Mouse (Mus musculus) hindbrain, embryonic 15.5 days (tissue): ENCODE data around the gene C5ar2. TPM values are rescaled to one million over a fixed set of nuclear protein-coding genes. Genes with fewer than 3 reads are reported as not detected.
"Not testable (repeated sequence)": the region's sequence is repeated elsewhere in the genome, so short reads cannot be mapped to it uniquely, and the experiment has no call there.

ENCODE experiments used
- ATAC-seq: fragments of 200-750 bp; cut with Nextera tagmentation; 2 replicates; pipeline ENCODE4 v1.8.0; 2017; ENCODE audit warnings: low read depth, moderate number of reproducible peaks, moderate TSS enrichment; ENCODE audit not compliant: low FRiP score
- H3K27ac ChIP-seq: fragments of 300-500 bp; sonication (generic); replicated peaks from 2 replicates; pipeline ENCODE4 v1.5.1; 2015; ENCODE audit warnings: mild to moderate bottlenecking, inconsistent platforms
- H3K27me3 ChIP-seq: fragments of 300-500 bp; sonication (generic); 2 replicates; pipeline ENCODE4 v1.6.1; 2015; ENCODE audit warnings: control low read depth, inconsistent platforms
- H3K36me3 ChIP-seq: fragments of 300-500 bp; sonication (generic); 2 replicates; pipeline ENCODE4 v1.6.1; 2015; ENCODE audit warnings: control low read depth, inconsistent platforms
- H3K4me1 ChIP-seq: fragments of 300-500 bp; sonication (generic); replicated peaks from 2 replicates; pipeline ENCODE4 v1.6.1; 2015; ENCODE audit warnings: control low read depth, inconsistent platforms
- H3K4me2 ChIP-seq: fragments of 300-500 bp; sonication (generic); 2 replicates; pipeline ENCODE4 v1.6.1; 2015; ENCODE audit warnings: moderate library complexity, mild to moderate bottlenecking, inconsistent platforms
- H3K4me3 ChIP-seq: fragments of 300-500 bp; sonication (generic); 2 replicates; pipeline ENCODE4 v1.5.1; 2015; ENCODE audit warnings: mild to moderate bottlenecking, inconsistent platforms
- H3K9ac ChIP-seq: fragments of 300-500 bp; sonication (generic); 2 replicates; pipeline ENCODE4 v1.6.1; 2015; ENCODE audit warnings: inconsistent platforms
- H3K9me3 ChIP-seq: fragments of 300-500 bp; sonication (generic); 2 replicates; pipeline ENCODE4 v1.6.1; 2016; ENCODE audit warnings: control low read depth, inconsistent platforms
- WGBS: fragments of 180-500 bp; shearing (Covaris S2); methylation state at CpG from one replicate; pipeline ENCODE4 v1.1.7; 2015; 5-methylcytosine and 5-hydroxymethylcytosine counted together
- polyA plus RNA-seq: library from polyadenylated mRNA; unstranded; fragments of >200 nt; fragmentation: Nextera tagmentation; extraction: Ambion mirVana; gene quantifications from 2 replicates; pipeline ENCODE4 v1.2.1, GENCODE M21; 2015

C5ar2 gene
- polyA plus RNA-seq, 1 experiment from 2014 or later, result 0.10 TPM

DNA sequence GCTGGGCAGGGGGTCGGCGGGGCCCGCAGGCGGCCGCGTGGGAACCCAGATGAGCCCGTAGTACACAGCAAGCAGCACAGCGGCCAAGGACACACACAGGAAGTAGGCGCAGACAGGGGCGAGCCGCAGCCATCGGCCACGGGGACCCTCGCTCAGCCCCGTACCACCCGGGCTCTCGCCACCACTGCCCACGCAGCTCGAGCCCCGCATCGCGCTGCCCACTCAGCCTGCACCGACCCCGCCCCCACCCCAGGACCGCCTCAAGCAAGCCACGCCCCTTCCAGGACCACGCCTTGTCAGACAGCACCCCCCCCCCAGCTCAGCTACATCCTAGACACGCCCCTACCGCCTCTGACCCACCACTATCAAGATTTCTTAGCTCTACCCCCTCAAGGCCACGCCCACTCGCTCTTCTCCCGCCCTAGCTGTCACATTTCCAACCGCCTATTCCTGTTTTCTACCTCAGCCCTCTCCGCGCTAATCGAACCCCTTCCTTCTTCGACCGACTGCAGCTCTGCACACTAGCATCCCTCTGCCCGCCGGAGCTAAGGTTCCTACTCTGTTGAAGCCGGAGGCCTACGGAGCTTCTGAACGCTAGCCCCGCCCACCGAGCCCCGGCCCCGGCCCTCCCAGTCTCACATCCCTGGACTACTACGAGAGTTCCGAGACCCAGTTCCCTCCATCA lies 29.3 kb upstream of the C5ar2 start, which contains the start of gene Inafm1:
TSS of gene Inafm1 (minus strand) at position 537 of the 685 bp plus-strand sequence.
- WGBS, result 2% methylated on average over 22 of the region's 49 CpGs

DNA sequence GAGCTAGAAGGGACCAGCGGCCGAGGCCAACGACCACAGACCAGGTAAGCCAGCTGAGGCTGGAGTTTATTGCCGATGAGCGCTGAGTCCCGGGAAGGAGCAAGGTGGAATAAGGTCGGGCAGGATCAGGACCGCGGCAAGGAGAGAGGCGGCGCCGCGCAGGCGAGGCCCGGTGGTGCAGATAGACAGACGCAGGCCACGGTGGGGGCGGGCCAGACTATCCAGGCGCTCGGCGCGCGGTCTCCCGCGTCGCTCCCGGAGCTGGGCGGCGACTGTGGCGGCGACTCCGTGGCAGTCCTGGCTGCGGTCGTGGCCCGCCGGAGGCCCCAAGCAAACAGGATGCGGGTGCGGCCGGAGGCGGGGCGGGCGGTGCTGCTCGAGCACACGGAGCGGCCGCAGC lies 28.7 kb upstream of the C5ar2 start:
- H3K4me3 ChIP-seq, result peak overlapping the region; percentile 83
- H3K9ac ChIP-seq, result peak overlapping the region; percentile 81
- peak overlapping the region; percentile 84 for H3K4me2 ChIP-seq
- no peaks in the 10 kb centered on the region for H3K27me3 ChIP-seq
- H3K4me1 ChIP-seq, result peaks cover 37% of the 10 kb centered on the region
- peak overlapping the region; percentile 96 for H3K27ac ChIP-seq
- peak; percentile 74 for ATAC-seq
- WGBS, result under 1% methylated on average over 40 of the region's 46 CpGs
- H3K9me3 ChIP-seq, result no peaks in the 10 kb centered on the region
- peaks cover 13% of the 10 kb centered on the region for H3K36me3 ChIP-seq

More for the DNA sequence above, 29.3 kb upstream of the C5ar2 start, which contains the start of gene Inafm1:
- no peaks in the 10 kb centered on the region for H3K27me3 ChIP-seq
- ATAC-seq, result peak; percentile 89
- H3K9ac ChIP-seq, result peak within 1 kb of the TSS; percentile 81
- peak within 1 kb of the TSS; percentile 84 for H3K4me2 ChIP-seq
- peak within 1 kb of the TSS; percentile 96 for H3K27ac ChIP-seq
- peaks cover 37% of the 10 kb centered on the region for H3K4me1 ChIP-seq
- peak within 1 kb of the TSS; percentile 83 for H3K4me3 ChIP-seq
- peaks cover 16% of the 10 kb centered on the region for H3K36me3 ChIP-seq
- no peaks in the 10 kb centered on the region for H3K9me3 ChIP-seq

DNA sequence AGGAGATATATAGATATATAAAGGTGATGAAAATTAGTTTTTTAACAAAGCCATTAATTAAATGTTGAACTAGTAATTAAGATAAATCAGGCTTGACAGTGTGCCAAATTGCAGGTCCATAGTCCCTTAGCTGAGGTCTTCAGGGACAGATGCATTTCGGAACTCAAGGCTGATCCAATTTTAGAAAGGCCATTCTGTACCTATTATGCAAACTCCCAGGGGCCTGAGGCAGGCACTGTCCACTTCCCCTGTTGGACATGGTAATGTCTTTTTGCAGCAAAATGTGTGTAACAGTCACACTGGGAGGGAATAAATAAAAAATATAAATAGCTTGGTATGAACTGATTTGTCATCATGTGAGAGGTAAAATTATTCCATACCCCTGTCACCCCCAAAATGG lies 27.2 kb upstream of the C5ar2 start:
- Histone ChIP-seq H3K9ac (no peak overlapping the region), H3K4me2 (peak overlapping the region; percentile 84), H3K27ac (no peak overlapping the region), H3K4me1 (peaks cover 37% of the 10 kb centered on the region), H3K36me3 (peaks cover 8% of the 10 kb centered on the region), H3K9me3 (no peaks in the 10 kb centered on the region), H3K27me3 (no peaks in the 10 kb centered on the region), H3K4me3 (peak overlapping the region; percentile 83)
- no peak for ATAC-seq
- WGBS, result 26% methylated on average over 1 of the region's 1 CpGs

DNA sequence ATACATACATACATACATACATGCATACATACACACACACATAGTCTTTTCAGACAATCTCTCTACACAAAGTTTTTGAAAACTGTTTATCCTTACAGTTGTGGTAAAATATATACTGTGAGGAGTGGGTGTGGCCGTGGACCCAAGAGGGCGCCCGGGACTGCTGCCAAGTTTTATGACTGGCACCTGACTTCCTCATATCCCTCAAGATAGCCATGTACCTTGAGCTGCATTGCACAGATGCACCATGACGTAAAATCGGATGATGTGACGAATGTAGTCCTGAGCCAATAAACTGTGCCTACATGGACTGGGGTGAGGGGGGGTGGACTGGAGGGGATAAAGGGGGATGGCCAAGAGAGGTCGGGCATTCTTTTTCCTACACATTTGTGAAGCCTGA lies 22.6 kb upstream of the C5ar2 start:
- H3K9ac ChIP-seq, H3K4me3 ChIP-seq, ATAC-seq, H3K27me3 ChIP-seq, H3K9me3 ChIP-seq, H3K36me3 ChIP-seq, H3K27ac ChIP-seq, H3K4me2 ChIP-seq: not testable (repeated sequence)
- peaks cover 18% of the 10 kb centered on the region for H3K4me1 ChIP-seq
- 79% methylated on average over 7 of the region's 7 CpGs for WGBS

DNA sequence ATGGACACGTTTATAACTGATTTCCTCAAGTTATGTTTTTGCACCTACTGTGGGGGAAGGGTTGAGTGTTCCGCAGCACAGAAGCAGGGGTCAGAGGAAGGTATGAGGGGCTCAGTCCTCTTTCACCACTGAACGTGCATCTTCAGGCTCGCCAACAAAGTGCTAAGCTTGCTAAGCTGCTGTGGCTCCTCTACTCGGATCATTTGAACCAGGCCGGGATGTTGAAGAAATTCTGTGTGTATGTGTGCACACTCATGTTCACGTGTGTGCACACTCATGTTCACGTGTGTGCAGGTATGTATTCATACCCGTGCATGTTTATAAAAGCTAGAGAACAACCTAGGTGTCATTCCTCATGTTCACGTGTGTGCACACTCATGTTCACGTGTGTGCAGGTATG lies 21.9 kb upstream of the C5ar2 start:
- Histone ChIP-seq H3K27ac (no peak overlapping the region), H3K9me3 (no peaks in the 10 kb centered on the region), H3K36me3 (no peaks in the 10 kb centered on the region), H3K27me3 (no peaks in the 10 kb centered on the region), H3K4me1 (peaks cover 10% of the 10 kb centered on the region), H3K9ac (no peak overlapping the region), H3K4me3 (no peak overlapping the region), H3K4me2 (no peak overlapping the region)
- no peak for ATAC-seq
- 89% methylated on average over 11 of the region's 11 CpGs for WGBS

DNA sequence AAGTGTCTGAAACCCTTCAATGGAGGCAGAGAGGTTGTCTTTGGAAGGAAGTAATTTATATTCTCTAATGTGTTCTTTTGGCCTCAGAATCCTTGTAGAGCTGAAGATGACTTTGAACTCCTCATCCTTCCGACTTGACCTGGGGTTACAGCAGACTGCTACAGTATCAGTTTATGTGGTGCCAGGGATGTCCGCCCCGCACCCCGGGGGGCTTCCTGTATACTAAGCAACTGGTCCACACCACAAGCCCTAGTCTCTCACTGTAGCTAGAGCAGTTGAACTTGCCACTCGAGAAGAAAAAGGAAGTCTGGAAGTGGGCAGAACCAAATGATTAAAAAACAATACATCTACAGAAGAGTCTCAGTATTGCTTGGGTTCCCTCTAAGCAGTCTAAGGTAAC lies 19.9 kb upstream of the C5ar2 start:
- Histone ChIP-seq H3K27me3 (no peaks in the 10 kb centered on the region), H3K36me3 (no peaks in the 10 kb centered on the region), H3K4me2 (no peak overlapping the region), H3K4me1 (no peaks in the 10 kb centered on the region), H3K9me3 (no peaks in the 10 kb centered on the region), H3K4me3 (no peak overlapping the region), H3K9ac (no peak overlapping the region), H3K27ac (no peak overlapping the region)
- WGBS, result 75% methylated on average over 5 of the region's 5 CpGs
- ATAC-seq, result no peak

DNA sequence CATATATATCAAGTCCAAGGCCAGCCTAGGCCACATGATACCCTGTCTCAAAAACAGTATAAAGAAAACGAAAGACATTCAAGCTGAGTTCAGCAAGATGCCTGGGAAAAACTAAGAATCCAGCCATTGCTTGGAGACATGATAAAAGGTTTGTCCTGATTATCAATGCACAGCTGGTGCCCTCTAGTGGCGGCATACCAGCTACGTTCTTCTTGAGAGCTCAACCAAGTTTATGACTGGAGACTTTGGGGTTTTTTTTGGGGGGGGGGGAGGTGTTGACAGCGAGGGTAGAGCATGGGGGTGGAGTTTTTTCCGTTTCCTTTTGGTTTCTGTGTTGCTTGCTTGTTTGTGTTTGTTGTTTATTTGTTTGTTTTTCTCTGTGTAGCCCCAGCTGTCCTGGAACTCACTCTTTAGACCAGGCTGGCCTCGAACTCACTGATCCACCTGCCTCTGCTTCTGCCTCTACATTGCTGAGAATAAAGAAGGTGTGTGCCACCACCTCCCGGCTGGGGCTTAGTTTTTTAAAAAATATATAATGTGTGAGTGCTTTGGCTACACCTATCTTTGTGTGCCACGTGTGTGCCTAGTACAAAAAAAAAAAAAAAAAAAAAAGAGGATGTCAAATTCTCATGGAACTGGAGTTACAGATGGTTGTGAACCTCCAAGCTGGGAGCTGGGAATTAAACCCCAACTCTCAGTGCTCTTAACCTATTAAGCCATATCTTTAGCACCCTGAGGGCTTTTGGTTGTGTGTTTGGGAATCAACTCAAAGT lies 19.2 kb upstream of the C5ar2 start:
- Histone ChIP-seq H3K36me3 (no peaks in the 10 kb centered on the region), H3K4me2 (no peak overlapping the region), H3K9ac (no peak overlapping the region), H3K27ac (no peak overlapping the region), H3K9me3 (no peaks in the 10 kb centered on the region), H3K4me1 (no peaks in the 10 kb centered on the region), H3K4me3 (no peak overlapping the region), H3K27me3 (no peaks in the 10 kb centered on the region)
- 32% methylated on average over 8 of the region's 8 CpGs for WGBS
- no peak for ATAC-seq

DNA sequence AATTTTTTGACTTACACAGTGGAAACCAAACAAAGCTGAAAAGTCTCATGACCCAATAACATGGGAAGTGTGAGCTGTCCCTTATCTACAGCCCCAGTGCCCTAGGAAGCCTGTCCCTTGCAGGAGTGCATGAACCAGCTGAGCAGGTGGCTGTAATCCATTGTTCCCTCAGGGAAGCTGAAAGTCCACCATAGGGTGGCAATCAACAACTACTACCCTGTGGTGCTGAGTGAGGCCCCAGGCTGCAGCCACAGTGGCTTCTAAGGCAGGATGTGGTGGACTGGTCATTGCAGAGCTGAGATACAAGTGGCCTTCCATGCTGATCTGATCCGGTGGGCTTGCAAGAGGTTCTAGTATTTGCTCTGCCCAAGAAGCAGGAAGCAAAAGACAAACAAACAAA lies 17.1 kb upstream of the C5ar2 start:
- Histone ChIP-seq H3K9ac (no peak overlapping the region), H3K4me3 (no peak overlapping the region), H3K27ac (no peak overlapping the region), H3K36me3 (no peaks in the 10 kb centered on the region), H3K4me1 (no peaks in the 10 kb centered on the region), H3K27me3 (no peaks in the 10 kb centered on the region), H3K4me2 (no peak overlapping the region), H3K9me3 (no peaks in the 10 kb centered on the region)
- no peak for ATAC-seq
- 76% methylated on average over 1 of the region's 1 CpGs for WGBS

DNA sequence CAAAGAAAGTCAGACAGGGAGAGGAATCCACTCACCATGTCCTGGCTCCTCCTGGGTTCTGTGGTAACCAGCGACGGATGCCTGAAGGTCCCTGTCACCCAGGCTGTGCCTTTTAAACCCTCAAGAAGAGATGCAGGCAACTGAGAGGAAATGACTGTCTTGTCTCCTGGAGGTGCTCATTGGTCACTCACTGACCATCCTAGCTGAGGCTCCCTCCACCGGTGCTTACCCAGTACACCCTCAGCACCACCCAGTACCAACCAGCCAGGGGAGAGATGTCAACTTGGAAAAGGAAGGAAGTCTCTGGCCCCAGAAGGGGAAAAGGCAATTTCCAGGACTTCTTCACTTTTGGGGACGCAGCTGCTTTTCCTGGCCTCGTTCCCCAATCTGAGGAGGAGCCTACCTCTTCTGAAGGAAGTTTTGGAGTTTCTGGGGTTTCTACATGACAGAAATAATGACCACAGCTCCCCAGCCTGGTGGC lies 15.2 kb upstream of the C5ar2 start, which contains the start of gene C5ar1:
TSS of gene C5ar1 (minus strand) at position 431 of the 481 bp plus-strand sequence.
- no peaks in the 10 kb centered on the region for H3K9me3 ChIP-seq
- H3K4me3 ChIP-seq, result no peak within 1 kb of the TSS
- no peak within 1 kb of the TSS for H3K4me2 ChIP-seq
- no peaks in the 10 kb centered on the region for H3K4me1 ChIP-seq
- 83% methylated on average over 5 of the region's 5 CpGs for WGBS
- H3K27ac ChIP-seq, result no peak within 1 kb of the TSS
- H3K9ac ChIP-seq, result no peak within 1 kb of the TSS
- no peaks in the 10 kb centered on the region for H3K36me3 ChIP-seq
- no peak for ATAC-seq
- no peaks in the 10 kb centered on the region for H3K27me3 ChIP-seq

DNA sequence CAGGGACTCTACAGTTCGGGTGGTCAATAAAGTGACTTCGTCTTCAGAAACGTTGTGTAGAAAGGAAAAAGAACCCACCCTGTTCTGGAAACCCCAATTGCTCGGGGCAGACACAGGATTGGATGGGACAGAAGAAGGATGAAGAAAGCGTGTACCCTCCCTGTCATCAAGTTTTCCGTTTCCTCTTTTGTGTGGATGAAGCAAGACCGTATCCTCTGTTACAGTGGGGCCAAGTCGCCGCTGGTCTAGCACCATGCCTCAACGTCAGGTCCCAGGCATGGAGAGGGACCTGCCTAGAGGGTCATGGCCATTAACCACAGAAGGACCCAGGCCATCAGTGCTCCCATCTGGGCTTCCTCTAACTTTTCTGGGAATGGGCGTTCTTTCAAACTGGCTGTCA lies 13.9 kb upstream of the C5ar2 start:
- ATAC-seq, result no peak
- Histone ChIP-seq H3K9ac (no peak overlapping the region), H3K4me3 (no peak overlapping the region), H3K4me2 (no peak overlapping the region), H3K27ac (no peak overlapping the region), H3K9me3 (no peaks in the 10 kb centered on the region), H3K27me3 (no peaks in the 10 kb centered on the region), H3K36me3 (no peaks in the 10 kb centered on the region), H3K4me1 (no peaks in the 10 kb centered on the region)
- WGBS, result 89% methylated on average over 11 of the region's 11 CpGs

DNA sequence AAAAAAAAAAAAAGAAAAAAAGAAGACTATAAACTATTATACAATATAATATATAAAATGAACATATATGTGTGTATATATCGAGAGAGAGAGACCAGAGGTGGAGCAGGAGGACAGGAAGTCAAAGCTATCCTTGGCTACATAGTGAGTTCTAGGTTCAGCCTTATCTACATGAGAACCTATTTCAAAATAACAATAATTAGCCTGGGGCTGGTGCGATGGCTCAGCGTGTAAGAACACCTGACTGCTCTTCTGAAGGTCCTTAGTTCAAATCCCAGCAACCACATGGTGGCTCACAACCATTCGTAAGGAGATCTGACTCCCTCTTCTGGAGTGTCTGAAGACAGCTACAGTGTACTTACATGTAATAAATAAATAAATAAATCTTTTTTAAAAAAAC lies 12.0 kb upstream of the C5ar2 start:
- not testable (repeated sequence) for ATAC-seq, H3K9me3 ChIP-seq, H3K27ac ChIP-seq, H3K9ac ChIP-seq, H3K4me2 ChIP-seq, H3K4me1 ChIP-seq, H3K4me3 ChIP-seq, H3K27me3 ChIP-seq, H3K36me3 ChIP-seq
- WGBS, result 74% methylated on average over 4 of the region's 4 CpGs

DNA sequence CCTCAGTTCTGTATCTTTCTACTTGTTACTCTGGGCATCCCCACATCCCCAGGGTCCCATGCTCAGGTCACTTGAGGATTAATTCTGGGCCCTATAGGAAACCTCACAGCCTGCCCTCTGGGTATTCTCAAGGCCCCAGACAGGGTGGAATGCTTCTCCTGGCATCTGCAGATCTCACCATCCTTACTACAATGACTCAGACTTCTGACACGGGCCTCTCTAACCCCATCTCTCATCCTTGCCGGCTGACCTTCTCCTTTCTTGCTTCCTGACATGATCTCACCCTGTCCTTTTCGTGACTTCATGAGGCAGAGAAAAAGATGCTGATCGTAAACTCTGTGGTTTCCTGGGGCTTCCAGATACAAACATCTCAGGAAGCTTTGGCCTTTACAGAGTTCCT lies 10.2 kb upstream of the C5ar2 start:
- WGBS, result 68% methylated on average over 4 of the region's 4 CpGs
- H3K9me3 ChIP-seq, result no peaks in the 10 kb centered on the region
- H3K4me3 ChIP-seq, result no peak overlapping the region
- no peak for ATAC-seq
- H3K36me3 ChIP-seq, result no peaks in the 10 kb centered on the region
- H3K4me2 ChIP-seq, result no peak overlapping the region
- H3K27ac ChIP-seq, result no peak overlapping the region
- H3K27me3 ChIP-seq, result no peaks in the 10 kb centered on the region
- H3K4me1 ChIP-seq, result no peaks in the 10 kb centered on the region
- no peak overlapping the region for H3K9ac ChIP-seq
